Mouse (Mus musculus): ENCODE data around the gene Gm7075. TPM values are rescaled to one million over a fixed set of nuclear protein-coding genes. Genes with fewer than 3 reads are reported as not detected.

The Gm7075 gene
- polyA plus RNA-seq, 1 experiment from 2014 or later, result not detected

- WGBS, result under 1% methylated on average over 28 of the region's 28 CpGs
- H3K9me3 ChIP-seq (replicated peaks), result no peaks in the 10 kb centered on the region
- H3K36me3 ChIP-seq, result no peaks in the 10 kb centered on the region
- H3K27me3 ChIP-seq, result no peaks in the 10 kb centered on the region
- peaks cover 12% of the 10 kb centered on the region; the same call in 1 of the 2 replicates for H3K4me1 ChIP-seq (replicated peaks)
- peak within 1 kb of the TSS; percentile 65 for H3K4me3 ChIP-seq
- peak within 1 kb of the TSS; percentile 70 for H3K27ac ChIP-seq
- H3K9ac ChIP-seq, result peak within 1 kb of the TSS; percentile 72
- ATAC-seq (replicated peaks; ENCODE audit: insufficient number of reproducible peaks, insufficient read depth, low FRiP score, low read depth), result peak; percentile 88
- peak within 1 kb of the TSS; percentile 92 for H3K4me2 ChIP-seq
Observed at GRCm38 (mm10) chr10:63382372-63383279, 39.0 kb downstream of the Gm7075 start, which contains the start of gene Dnajc12. TSS of gene Dnajc12 (plus strand) at chr10:63382443.

- peak within 1 kb of the TSS; percentile 70 for H3K27ac ChIP-seq
- no peaks in the 10 kb centered on the region for H3K9me3 ChIP-seq (replicated peaks)
- H3K9ac ChIP-seq, result peak within 1 kb of the TSS; percentile 72
- peak within 1 kb of the TSS; percentile 92 for H3K4me2 ChIP-seq
- 5% methylated on average over 24 of the region's 24 CpGs for WGBS
- H3K36me3 ChIP-seq, result no peaks in the 10 kb centered on the region
- peak within 1 kb of the TSS; percentile 65 for H3K4me3 ChIP-seq
- ATAC-seq (replicated peaks; ENCODE audit: insufficient number of reproducible peaks, insufficient read depth, low FRiP score, low read depth), result no peak
- H3K27me3 ChIP-seq, result no peaks in the 10 kb centered on the region
- peaks cover 8% of the 10 kb centered on the region; the same call in 1 of the 2 replicates for H3K4me1 ChIP-seq (replicated peaks)
Observed at GRCm38 (mm10) chr10:63381498-63382280, 39.9 kb downstream of the Gm7075 start, which contains the start of gene Sirt1. TSS of gene Sirt1 (minus strand) at chr10:63381704.

GRCm38 (mm10) chr10:63378948-63379680, 42.5 kb downstream of the Gm7075 start:
- Histone ChIP-seq H3K4me3 (no peak overlapping the region), H3K4me1 (replicated peaks) (peaks cover 8% of the 10 kb centered on the region; the same call in 1 of the 2 replicates), H3K27me3 (no peaks in the 10 kb centered on the region), H3K9ac (no peak overlapping the region), H3K9me3 (replicated peaks) (no peaks in the 10 kb centered on the region), H3K36me3 (no peaks in the 10 kb centered on the region), H3K27ac (no peak overlapping the region), H3K4me2 (no peak overlapping the region)
- no peak for ATAC-seq (replicated peaks; ENCODE audit: insufficient number of reproducible peaks, insufficient read depth, low FRiP score, low read depth)
- 71% methylated on average over 6 of the region's 6 CpGs for WGBS

GRCm38 (mm10) chr10:63377468-63377867, 44.1 kb downstream of the Gm7075 start:
- no peak overlapping the region for H3K9ac ChIP-seq
- 18% methylated on average over 9 of the region's 9 CpGs for WGBS
- H3K4me2 ChIP-seq, result no peak overlapping the region
- H3K36me3 ChIP-seq, result no peaks in the 10 kb centered on the region
- ATAC-seq (replicated peaks; ENCODE audit: insufficient number of reproducible peaks, insufficient read depth, low FRiP score, low read depth), result no peak
- H3K4me3 ChIP-seq, result no peak overlapping the region
- no peaks in the 10 kb centered on the region for H3K27me3 ChIP-seq
- H3K9me3 ChIP-seq (replicated peaks), result no peaks in the 10 kb centered on the region
- peaks cover 8% of the 10 kb centered on the region; the same call in 1 of the 2 replicates for H3K4me1 ChIP-seq (replicated peaks)
- H3K27ac ChIP-seq, result no peak overlapping the region

GRCm38 (mm10) chr10:63376303-63376702, 45.3 kb downstream of the Gm7075 start:
- H3K27me3 ChIP-seq, result no peaks in the 10 kb centered on the region
- H3K4me1 ChIP-seq (replicated peaks), result peaks cover 2% of the 10 kb centered on the region; the same call in 1 of the 2 replicates
- no peak overlapping the region for H3K4me3 ChIP-seq
- H3K27ac ChIP-seq, result no peak overlapping the region
- no peaks in the 10 kb centered on the region for H3K36me3 ChIP-seq
- ATAC-seq (replicated peaks; ENCODE audit: insufficient number of reproducible peaks, insufficient read depth, low FRiP score, low read depth), result no peak
- H3K4me2 ChIP-seq, result no peak overlapping the region
- WGBS, result 84% methylated on average over 5 of the region's 5 CpGs
- no peaks in the 10 kb centered on the region for H3K9me3 ChIP-seq (replicated peaks)
- H3K9ac ChIP-seq, result no peak overlapping the region

Other genes with a start within 250 kb of the Gm7075 start
- 8.7 and 9.9 TPM in 2 replicates for gene Mypn, start 217.8 kb downstream of the Gm7075 start, polyA plus RNA-seq (2015; fragmentation: Nextera tagmentation; extraction: Ambion mirVana)
- 30.3 and 31.1 TPM in 2 replicates for gene Herc4, start 178.0 kb downstream of the Gm7075 start, polyA plus RNA-seq (2015; fragmentation: Nextera tagmentation; extraction: Ambion mirVana)
- gene Sirt1, start 40.1 kb downstream of the Gm7075 start, polyA plus RNA-seq (2015; fragmentation: Nextera tagmentation; extraction: Ambion mirVana), result 3.6 and 3.9 TPM in 2 replicates
- gene Dnajc12, start 39.3 kb downstream of the Gm7075 start, polyA plus RNA-seq (2015; fragmentation: Nextera tagmentation; extraction: Ambion mirVana), result 7.2 and 7.3 TPM in 2 replicates
- gene Ctnna3, start 8.3 kb upstream of the Gm7075 start, polyA plus RNA-seq (2015; fragmentation: Nextera tagmentation; extraction: Ambion mirVana), result 23.6 and 27.8 TPM in 2 replicates